Mouse (Mus musculus) ovary, postnatal 14 days (tissue): ENCODE measurements around the gene Cep85l.
A peak's percentile ranks its signal among the peaks of the same experiment; 100 is the strongest.

ENCODE experiments used
- DNase-seq: peaks from one replicate; pipeline ENCODE4 v3.0.0; 2022; ENCODE audit warnings: low spot score

The Cep85l gene

GRCm38 (mm10) chr10:53394923-53395629 is 15.3 kb upstream of the Cep85l start:
- no peak for DNase-seq

- DNase-seq, result no peak
Observed at GRCm38 (mm10) chr10:53388227-53388920, 8.6 kb upstream of the Cep85l start.

- no peak for DNase-seq
Observed at GRCm38 (mm10) chr10:53385438-53385837, 5.7 kb upstream of the Cep85l start.

- DNase-seq, result no peak
Observed at GRCm38 (mm10) chr10:53384896-53385295, 5.1 kb upstream of the Cep85l start.

GRCm38 (mm10) chr10:53382696-53383365 is 3.1 kb upstream of the Cep85l start:
- no peak for DNase-seq

GRCm38 (mm10) chr10:53378981-53379708 is 602 bp downstream of the Cep85l start:
- DNase-seq, result no peak

- no peak for DNase-seq
Observed at GRCm38 (mm10) chr10:53378296-53378695, 1.5 kb downstream of the Cep85l start.

GRCm38 (mm10) chr10:53377096-53377495 is 2.7 kb downstream of the Cep85l start:
- DNase-seq, result no peak

GRCm38 (mm10) chr10:53373885-53374578 is 5.7 kb downstream of the Cep85l start:
- no peak for DNase-seq

- DNase-seq, result no peak
Observed at GRCm38 (mm10) chr10:53367265-53367664, 12.5 kb downstream of the Cep85l start.

- DNase-seq, result no peak
Observed at GRCm38 (mm10) chr10:53364311-53364710, 15.4 kb downstream of the Cep85l start.

- no peak for DNase-seq
Observed at GRCm38 (mm10) chr10:53359016-53359415, 20.7 kb downstream of the Cep85l start.

GRCm38 (mm10) chr10:53353665-53354064 is 26.1 kb downstream of the Cep85l start:
- DNase-seq, result no peak

GRCm38 (mm10) chr10:53349254-53349653 is 30.5 kb downstream of the Cep85l start:
- DNase-seq, result no peak

GRCm38 (mm10) chr10:53347787-53348755 is 31.7 kb downstream of the Cep85l start:
- peak; percentile 48 for DNase-seq

GRCm38 (mm10) chr10:53346916-53347315 is 32.8 kb downstream of the Cep85l start:
- no peak for DNase-seq

- peak; percentile 32 for DNase-seq
Observed at GRCm38 (mm10) chr10:53346506-53346905, 33.2 kb downstream of the Cep85l start.

- no peak for DNase-seq
Observed at GRCm38 (mm10) chr10:53345508-53345907, 34.2 kb downstream of the Cep85l start.

GRCm38 (mm10) chr10:53343865-53344264 is 35.9 kb downstream of the Cep85l start:
- no peak for DNase-seq

GRCm38 (mm10) chr10:53343384-53343783 is 36.4 kb downstream of the Cep85l start:
- DNase-seq, result no peak
